Mouse (Mus musculus) Muller cell, postnatal 12 days (primary cell): ENCODE data around the gene Cd274.

Experiments
- DNase-seq: peaks from one replicate; pipeline ENCODE4 v3.0.0-alpha.2; 2015; ENCODE audit errors: inconsistent ontology term

The Cd274 gene

GRCm38 (mm10) chr19:29422796-29423195, 55.5 kb downstream of the Cd274 start:
- no peak for DNase-seq

GRCm38 (mm10) chr19:29430516-29430915, 63.3 kb downstream of the Cd274 start:
- DNase-seq: no peak

GRCm38 (mm10) chr19:29430953-29431352, 63.7 kb downstream of the Cd274 start:
- DNase-seq: no peak

- DNase-seq: no peak
Observed at GRCm38 (mm10) chr19:29436793-29437479, 69.7 kb downstream of the Cd274 start.
